Mouse (Mus musculus): ENCODE measurements around the gene Gm13420. TPM values are rescaled to one million over a fixed set of nuclear protein-coding genes. Genes with fewer than 3 reads are reported as not detected.
"Not testable (repeated sequence)": the region's sequence is repeated elsewhere in the genome, so short reads cannot be mapped to it uniquely, and the experiment has no call there.

Gm13420 gene
- total and polyA plus RNA-seq, 3 experiments = not detected

DNA sequence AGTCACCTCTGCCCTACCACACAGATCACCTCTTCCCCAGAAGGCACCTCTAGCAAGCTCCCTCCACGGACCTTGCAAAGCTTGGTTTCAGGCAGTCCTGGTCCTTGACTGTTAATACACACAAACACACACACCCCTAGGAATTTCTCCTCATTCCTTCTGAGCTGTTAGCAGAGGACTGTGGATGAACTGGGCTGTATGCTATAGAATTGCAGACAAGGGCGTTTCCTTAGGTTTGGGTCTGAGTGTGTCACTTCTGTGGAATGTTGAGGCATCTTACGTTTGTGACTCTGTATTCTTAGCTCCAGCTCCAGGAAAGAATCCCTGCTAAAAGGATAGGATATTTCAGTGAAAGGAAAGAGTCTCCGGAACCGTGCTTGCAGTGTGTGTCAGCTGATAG lies 39.6 kb downstream of the Gm13420 start:
- dilution Hi-C loops (cut with MboI; ENCODE audit: extremely low pct_ligation_motif_present, extremely low pct_unique_long_range_greater_than_20kb, low sequenced_read_pairs) (no loop called here), in situ Hi-C loops (cut with MboI; ENCODE audit: low pct_ligation_motif_present, low pct_unique_long_range_greater_than_20kb, low sequenced_read_pairs) (no loop called here)
- DNase-seq (ENCODE audit: extremely low read depth) = no peak
- Histone ChIP-seq H3K27ac (ENCODE audit: insufficient read depth, low read depth) (peak overlapping the region; percentile 40), H3K36me3 (replicated peaks in 1 of 2; ENCODE audit: control insufficient read depth in 1 of 2, insufficient read depth in 1 of 2, low read length in 1 of 2) (peaks cover 87 to 91% of the 10 kb centered on the region in 2 experiments), H3K4me2 (ENCODE audit: insufficient read depth, low read depth, poor library complexity, severe bottlenecking) (no peak overlapping the region), H3K79me2 (replicated peaks; ENCODE audit: control insufficient read depth, extremely low read depth, insufficient read depth, poor library complexity, severe bottlenecking) (peaks cover 45% of the 10 kb centered on the region), H3K27me3 (replicated peaks) (no peaks in the 10 kb centered on the region), H3K4me3 (replicated peaks in 1 of 3; ENCODE audit: low read depth in 2 of 3, low read length in 2 of 3, poor library complexity in 1 of 3) (no peak overlapping the region), H3K4me1 (ENCODE audit: control insufficient read depth in 1 of 2, insufficient read depth in 2 of 2) (peaks cover 29 to 90% of the 10 kb centered on the region in 2 experiments), H3K9me3 (replicated peaks; ENCODE audit: low read length) (no peaks in the 10 kb centered on the region), H3K9ac (ENCODE audit: insufficient read depth, low read depth) (no peak overlapping the region)
- TF ChIP-seq EP300 (IDR thresholded peaks at IDR 0.05; ENCODE audit: low read length) (no peak), GABPA (IDR thresholded peaks at IDR 0.05; ENCODE audit: insufficient replicate concordance, low read depth, low read length) (no peak), ZMIZ1 (IDR thresholded peaks at IDR 0.05; ENCODE audit: low read depth, low read length) (no peak), USF2 (conservative IDR thresholded peaks at IDR 0.05; ENCODE audit: low read depth, low read length) (no peak), POLR2AphosphoS2 (IDR thresholded peaks at IDR 0.05; ENCODE audit: low read depth, low read length) (no peak), TBP (conservative IDR thresholded peaks at IDR 0.05; ENCODE audit: low read depth, low read length) (no peak), ETS1 (conservative IDR thresholded peaks at IDR 0.05; ENCODE audit: low read depth, low read length) (no peak), MXI1 (IDR thresholded peaks at IDR 0.05; ENCODE audit: low read depth, low read length) (no peak), POLR2A (IDR thresholded peaks at IDR 0.05; ENCODE audit: low read depth, low read length) (no peak), SIN3A (IDR thresholded peaks at IDR 0.05; ENCODE audit: low read length) (no peak)

- no peak for DNase-seq (ENCODE audit: extremely low read depth)
- H3K4me3 ChIP-seq (replicated peaks in 1 of 3; ENCODE audit: low read depth in 2 of 3, low read length in 2 of 3, poor library complexity in 1 of 3) = peak overlapping the region in 1 of 3 experiments; percentile 16
- H3K9me3 ChIP-seq (replicated peaks; ENCODE audit: low read length) = no peaks in the 10 kb centered on the region
- H3K4me2 ChIP-seq (ENCODE audit: insufficient read depth, low read depth, poor library complexity, severe bottlenecking) = no peak overlapping the region
- H3K4me1 ChIP-seq (ENCODE audit: control insufficient read depth in 1 of 2, insufficient read depth in 2 of 2) = peaks cover 35 to 89% of the 10 kb centered on the region in 2 experiments
- no peak overlapping the region for H3K9ac ChIP-seq (ENCODE audit: insufficient read depth, low read depth)
- H3K36me3 ChIP-seq (replicated peaks in 1 of 2; ENCODE audit: control insufficient read depth in 1 of 2, insufficient read depth in 1 of 2, low read length in 1 of 2) = peaks cover 83 to 87% of the 10 kb centered on the region in 2 experiments
- TF ChIP-seq MEF2A (IDR thresholded peaks at IDR 0.05; ENCODE audit: borderline replicate concordance, low read depth, low read length) = no peak
- no peak; the same call in 1 of the 2 replicates for TF ChIP-seq POLR2A (IDR thresholded peaks at IDR 0.05; ENCODE audit: low read depth, low read length)
- no peak for TF ChIP-seq ZNF384 (IDR thresholded peaks at IDR 0.05; ENCODE audit: low read depth, low read length)
- no peak for TF ChIP-seq IRF4 (IDR thresholded peaks at IDR 0.05; ENCODE audit: low read depth, low read length)
- no peak for TF ChIP-seq MXI1 (IDR thresholded peaks at IDR 0.05; ENCODE audit: low read depth, low read length)
- no peak for TF ChIP-seq KAT2A (IDR thresholded peaks at IDR 0.05; ENCODE audit: insufficient replicate concordance, low read length)
- TF ChIP-seq ELF1 (IDR thresholded peaks at IDR 0.05; ENCODE audit: low read depth, low read length) = no peak
- no peak for TF ChIP-seq JUND (conservative IDR thresholded peaks at IDR 0.05; ENCODE audit: low read depth, low read length)
- no peak for TF ChIP-seq EP300 (IDR thresholded peaks at IDR 0.05; ENCODE audit: low read length)
- no peak for TF ChIP-seq MAX (IDR thresholded peaks at IDR 0.05; ENCODE audit: low read length)
- TF ChIP-seq GABPA (IDR thresholded peaks at IDR 0.05; ENCODE audit: insufficient replicate concordance, low read depth, low read length) = no peak
- no peak for TF ChIP-seq CHD2 (IDR thresholded peaks at IDR 0.05; ENCODE audit: low read length)
- no peak for TF ChIP-seq HCFC1 (IDR thresholded peaks at IDR 0.05; ENCODE audit: low read depth, low read length)
- TF ChIP-seq NELFE (IDR thresholded peaks at IDR 0.05; ENCODE audit: low read depth, low read length) = no peak
- no peak for TF ChIP-seq SIN3A (IDR thresholded peaks at IDR 0.05; ENCODE audit: low read length)
- no peak for TF ChIP-seq USF2 (conservative IDR thresholded peaks at IDR 0.05; ENCODE audit: low read depth, low read length)
- no peak for TF ChIP-seq E2F4 (IDR thresholded peaks at IDR 0.05; ENCODE audit: insufficient replicate concordance, low read depth, low read length)
- no peak for TF ChIP-seq SMC3 (IDR thresholded peaks at IDR 0.05; ENCODE audit: low read depth, low read length)
- no peak for TF ChIP-seq RCOR1 (conservative IDR thresholded peaks at IDR 0.05; ENCODE audit: low read depth, low read length)
- in situ Hi-C loops (cut with MboI; ENCODE audit: low pct_ligation_motif_present, low pct_unique_long_range_greater_than_20kb, low sequenced_read_pairs) (no loop called here), dilution Hi-C loops (cut with MboI; ENCODE audit: extremely low pct_ligation_motif_present, extremely low pct_unique_long_range_greater_than_20kb, low sequenced_read_pairs) (no loop called here)
- H3K27me3 ChIP-seq (replicated peaks) = no peaks in the 10 kb centered on the region
- peak overlapping the region; percentile 40; the same call in 1 of the 2 replicates for H3K27ac ChIP-seq (ENCODE audit: insufficient read depth, low read depth)
- peaks cover 43% of the 10 kb centered on the region for H3K79me2 ChIP-seq (replicated peaks; ENCODE audit: control insufficient read depth, extremely low read depth, insufficient read depth, poor library complexity, severe bottlenecking)
These were observed 40.4 kb downstream of the Gm13420 start for GRCm38 (mm10) chr2:29711038-29711437.

DNA sequence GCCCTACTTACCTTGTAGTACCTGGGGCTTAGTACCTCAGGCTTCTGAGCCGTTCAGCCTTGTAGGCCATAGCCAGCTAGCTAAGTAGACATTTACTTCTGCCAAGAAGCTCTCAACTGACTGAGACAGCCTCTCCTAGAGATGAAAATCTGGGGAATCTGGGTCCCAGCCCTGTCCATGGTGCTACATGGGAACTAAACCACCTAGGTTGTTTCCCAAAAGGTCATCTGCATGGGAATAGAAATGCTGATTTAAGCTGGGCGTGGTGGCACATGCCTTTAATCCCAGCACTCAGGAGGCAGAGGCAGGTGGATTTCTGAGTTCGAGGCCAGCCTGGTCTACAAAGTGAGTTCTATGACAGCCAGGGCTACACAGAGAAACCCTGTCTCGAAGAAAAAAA lies 43.3 kb downstream of the Gm13420 start:
- H3K4me1 ChIP-seq (ENCODE audit: control insufficient read depth in 1 of 2, insufficient read depth in 2 of 2) = peaks cover 61 to 91% of the 10 kb centered on the region in 2 experiments
- peak overlapping the region; percentile 88; the same call in 1 of the 2 replicates for H3K27ac ChIP-seq (ENCODE audit: insufficient read depth, low read depth)
- DNase-seq (ENCODE audit: extremely low read depth); dilution Hi-C loops (cut with MboI; ENCODE audit: extremely low pct_ligation_motif_present, extremely low pct_unique_long_range_greater_than_20kb, low sequenced_read_pairs); H3K9me3 ChIP-seq (replicated peaks; ENCODE audit: low read length); in situ Hi-C loops (cut with MboI; ENCODE audit: low pct_ligation_motif_present, low pct_unique_long_range_greater_than_20kb, low sequenced_read_pairs); H3K27me3 ChIP-seq (replicated peaks): not testable (repeated sequence)
- peak overlapping the region; percentile 33 for H3K4me2 ChIP-seq (ENCODE audit: insufficient read depth, low read depth, poor library complexity, severe bottlenecking)
- peaks cover 82 to 88% of the 10 kb centered on the region in 2 experiments for H3K36me3 ChIP-seq (replicated peaks in 1 of 2; ENCODE audit: control insufficient read depth in 1 of 2, insufficient read depth in 1 of 2, low read length in 1 of 2)
- H3K79me2 ChIP-seq (replicated peaks; ENCODE audit: control insufficient read depth, extremely low read depth, insufficient read depth, poor library complexity, severe bottlenecking) = peaks cover 40% of the 10 kb centered on the region
- H3K9ac ChIP-seq (ENCODE audit: insufficient read depth, low read depth) = peak overlapping the region; percentile 12; the same call in 1 of the 2 replicates
- H3K4me3 ChIP-seq (replicated peaks in 1 of 3; ENCODE audit: low read depth in 2 of 3, low read length in 2 of 3, poor library complexity in 1 of 3) = peak overlapping the region; percentile 10 to 53 (median 13)
